Mouse (Mus musculus): ENCODE data around the gene Mfsd6l.
A peak's percentile ranks its signal among the peaks of the same experiment; 100 is the strongest.

The Mfsd6l gene

DNA sequence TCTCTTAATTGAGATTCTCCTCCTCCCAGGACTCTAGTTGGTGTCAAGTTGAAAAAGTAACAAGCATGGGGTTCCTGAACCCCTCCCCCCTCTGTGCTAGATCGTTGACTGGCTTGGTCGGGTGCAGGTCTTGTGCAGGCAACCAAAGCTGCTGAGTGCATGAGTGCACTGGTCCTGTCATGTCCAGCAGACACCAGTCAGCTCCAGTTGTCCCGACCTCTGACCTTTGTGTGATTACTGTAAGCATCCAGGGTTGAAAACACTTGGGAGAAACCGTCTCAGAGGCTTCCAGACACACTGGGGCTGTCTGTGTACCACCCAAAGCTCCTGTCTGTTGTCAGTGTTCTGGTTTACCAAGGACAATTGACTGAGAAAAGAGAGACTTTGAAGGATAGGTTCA is 5.6 kb upstream of the Mfsd6l start:
- no peak for DNase-seq (ENCODE audit: low read depth, low spot score)

DNA sequence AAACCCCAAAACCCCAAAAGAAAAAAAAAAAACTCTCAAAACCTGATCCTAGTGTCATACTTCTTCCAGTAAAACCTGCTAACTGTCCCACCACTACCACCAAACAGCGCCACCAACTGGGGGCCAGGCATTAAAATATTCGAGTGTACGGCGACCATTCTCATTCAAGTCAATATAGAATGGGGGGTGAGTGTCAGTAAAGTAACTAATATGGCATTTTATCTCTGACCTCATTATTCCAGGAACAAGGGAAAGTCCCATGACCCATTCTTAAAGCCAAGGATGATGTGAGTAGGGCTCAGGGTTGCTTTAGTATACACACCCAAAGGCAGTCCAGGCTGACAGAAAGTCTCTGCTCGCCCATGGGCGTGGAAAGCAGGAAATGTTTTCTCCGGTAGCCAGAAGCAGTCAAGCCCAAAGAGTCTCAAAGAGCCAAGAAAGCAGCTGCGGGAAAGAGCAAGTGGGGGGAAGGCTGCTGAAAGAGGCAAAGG is 2.0 kb upstream of the Mfsd6l start:
- DNase-seq (ENCODE audit: low read depth, low spot score) = no peak

DNA sequence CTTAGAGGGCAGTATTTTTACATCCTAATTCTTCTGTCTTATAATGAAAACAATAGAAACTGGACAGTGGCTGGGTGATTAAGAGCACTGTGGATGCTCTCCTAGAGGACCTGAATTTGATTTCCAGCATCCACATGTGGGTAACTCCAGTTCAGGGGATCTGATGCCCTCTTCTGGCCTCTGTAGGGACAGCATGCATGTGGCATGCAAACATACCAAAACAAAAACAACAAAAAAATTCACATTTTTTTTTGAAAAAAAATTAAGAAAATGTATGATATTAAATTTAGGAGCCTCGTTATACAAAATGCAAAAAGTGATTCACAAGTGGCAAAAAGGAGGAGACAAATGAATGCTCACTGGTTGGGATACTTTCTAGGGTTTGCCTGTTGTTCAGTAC is 3.6 kb downstream of the Mfsd6l start:
- DNase-seq (ENCODE audit: low read depth, low spot score) = no peak

DNA sequence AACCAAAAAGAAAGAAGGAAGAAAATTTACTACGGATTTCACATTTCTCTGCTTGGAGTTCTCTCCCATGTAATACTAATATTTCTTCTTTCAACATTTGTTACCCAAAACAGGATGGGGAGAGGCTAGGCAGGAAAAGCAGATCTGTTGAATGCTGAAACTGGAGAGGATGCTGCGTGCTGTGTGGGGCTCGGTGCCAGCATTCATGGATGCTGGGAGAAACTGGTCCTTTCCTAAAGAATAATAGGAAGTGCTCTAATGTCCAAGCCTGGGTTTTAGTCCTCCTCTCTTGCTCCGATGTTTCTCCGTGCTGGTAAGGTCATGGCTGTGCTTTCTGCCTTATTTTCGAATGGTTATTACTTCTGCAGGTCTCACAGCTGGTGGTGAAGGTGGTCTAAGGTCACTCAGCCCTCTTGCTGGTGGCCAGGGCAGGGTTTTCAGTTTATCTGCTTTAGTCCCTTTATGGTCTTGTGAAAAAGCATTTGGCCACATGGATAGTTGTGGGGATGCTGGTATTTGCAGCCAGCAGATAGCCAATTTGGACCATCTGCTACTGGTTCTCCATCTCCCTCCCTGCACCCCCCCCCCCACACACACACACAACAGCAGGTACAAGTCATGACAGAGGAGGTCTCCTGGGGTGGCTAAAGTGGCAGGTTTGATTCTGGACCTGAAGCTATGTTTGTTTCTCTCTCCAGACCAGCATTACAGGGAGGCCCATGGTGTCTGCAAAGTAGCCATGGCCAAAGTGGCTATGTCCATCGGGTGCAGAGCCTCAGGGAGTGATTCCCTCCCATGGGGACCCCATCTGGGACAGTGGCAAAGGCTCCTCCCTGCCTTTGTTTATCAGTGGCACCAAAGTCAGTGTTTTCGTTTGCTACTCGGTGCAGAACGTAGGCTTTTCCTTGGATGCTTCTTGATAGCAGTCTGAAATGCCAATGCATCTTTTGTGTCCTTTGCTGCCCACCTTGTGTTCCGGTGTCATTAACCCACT is 6.3 kb downstream of the Mfsd6l start:
- DNase-seq (ENCODE audit: low read depth, low spot score) = peak; percentile 82

DNA sequence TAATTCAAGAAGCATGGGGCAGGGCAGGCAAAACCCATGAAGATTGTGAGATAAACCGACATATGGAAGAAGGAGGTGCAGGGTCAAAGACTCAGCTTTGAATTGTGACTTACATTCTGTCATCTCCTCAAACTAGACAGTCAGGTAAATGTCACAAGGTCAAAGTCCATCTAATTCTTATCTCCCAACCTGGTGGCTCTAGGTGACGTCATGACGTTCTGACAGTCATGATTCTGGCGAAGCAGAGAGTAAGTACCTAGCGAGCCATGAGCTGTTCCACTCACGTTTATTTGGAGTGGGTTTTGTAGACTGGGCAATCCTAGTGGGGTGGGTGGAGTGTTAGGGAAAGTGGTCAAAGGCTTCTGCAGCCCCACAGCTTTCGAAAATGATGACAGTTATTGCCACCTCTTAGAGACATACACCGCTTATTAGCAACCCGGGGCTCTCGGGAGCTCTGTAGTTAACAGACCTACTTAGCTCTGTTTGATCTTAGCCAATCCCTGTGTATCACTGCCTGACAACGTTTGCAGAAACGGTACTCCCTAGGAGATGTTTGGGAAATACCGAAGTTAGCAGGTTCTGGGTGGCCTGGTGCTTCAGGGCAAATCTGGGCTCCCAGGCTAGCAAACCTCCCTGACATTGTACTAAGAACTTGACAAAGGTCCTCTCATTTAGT is 8.5 kb downstream of the Mfsd6l start:
- DNase-seq (ENCODE audit: low read depth, low spot score) = no peak

DNA sequence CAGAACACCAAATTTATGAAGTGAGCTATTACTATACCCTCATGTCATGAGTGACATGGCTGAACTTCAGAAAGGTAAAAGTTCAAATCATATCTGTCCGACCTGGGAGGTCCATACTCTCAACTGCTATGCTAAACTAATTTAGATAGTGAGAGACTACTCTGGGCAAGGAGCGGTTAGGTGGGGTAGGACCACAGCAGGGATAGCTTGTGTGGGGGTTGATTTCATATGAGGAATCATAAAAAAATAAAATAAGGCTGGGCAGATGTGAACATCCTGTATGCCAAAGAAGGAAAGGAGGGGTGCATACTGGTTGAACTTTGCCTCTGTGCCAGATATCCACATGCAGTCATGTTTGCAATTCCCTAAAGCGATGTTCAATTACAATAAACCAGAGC is 9.0 kb downstream of the Mfsd6l start:
- DNase-seq (ENCODE audit: low read depth, low spot score) = no peak

DNA sequence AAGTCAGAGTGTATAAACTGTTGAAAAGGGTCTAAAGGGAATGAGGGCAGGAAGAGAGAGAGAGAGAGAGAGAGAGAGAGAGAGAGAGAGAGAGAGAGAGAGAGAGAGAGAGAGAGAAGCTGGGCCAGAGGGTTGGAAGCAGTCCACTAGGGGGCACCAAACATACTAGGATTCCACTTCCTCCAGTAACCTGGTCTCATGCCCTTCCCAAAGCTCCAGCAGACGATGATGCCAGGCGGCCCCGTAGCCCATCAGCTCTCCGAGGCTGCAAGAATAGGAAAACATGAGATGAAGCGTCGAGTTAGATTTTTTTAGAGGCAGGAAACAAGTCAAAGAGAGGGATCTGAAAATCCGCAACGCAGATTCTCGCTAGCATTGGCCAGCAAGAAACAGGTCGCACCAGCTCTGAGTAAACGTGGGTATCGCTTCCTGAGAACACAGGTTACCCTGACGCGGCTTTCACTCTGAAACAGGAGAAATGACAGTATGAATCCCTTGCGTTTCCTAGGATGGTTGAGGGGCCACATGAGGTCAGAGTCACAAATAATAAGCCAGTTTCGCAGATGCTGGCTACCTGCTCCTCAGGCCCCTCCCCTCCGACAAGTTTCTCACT is 10.6 kb downstream of the Mfsd6l start:
- DNase-seq (ENCODE audit: low read depth, low spot score) = peak; percentile 97

DNA sequence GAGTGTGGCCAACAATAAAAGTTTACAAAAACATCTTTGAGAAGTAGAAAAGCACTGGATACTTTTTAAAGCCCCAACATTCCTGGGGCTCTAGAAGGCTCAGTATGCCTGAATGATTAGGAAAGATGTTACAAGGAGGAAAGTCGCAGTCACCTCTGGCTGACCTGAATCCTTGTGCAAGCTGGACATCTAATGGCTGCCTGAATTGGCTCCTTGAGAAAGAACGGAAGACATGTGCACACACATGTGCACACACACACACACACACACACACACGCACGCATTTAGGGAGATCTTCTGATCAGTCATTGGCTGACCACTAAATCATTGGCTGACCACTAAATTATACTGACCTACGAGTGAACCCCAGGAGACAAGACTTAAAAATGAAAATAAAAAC is 14.9 kb downstream of the Mfsd6l start:
- no peak for DNase-seq (ENCODE audit: low read depth, low spot score)

DNA sequence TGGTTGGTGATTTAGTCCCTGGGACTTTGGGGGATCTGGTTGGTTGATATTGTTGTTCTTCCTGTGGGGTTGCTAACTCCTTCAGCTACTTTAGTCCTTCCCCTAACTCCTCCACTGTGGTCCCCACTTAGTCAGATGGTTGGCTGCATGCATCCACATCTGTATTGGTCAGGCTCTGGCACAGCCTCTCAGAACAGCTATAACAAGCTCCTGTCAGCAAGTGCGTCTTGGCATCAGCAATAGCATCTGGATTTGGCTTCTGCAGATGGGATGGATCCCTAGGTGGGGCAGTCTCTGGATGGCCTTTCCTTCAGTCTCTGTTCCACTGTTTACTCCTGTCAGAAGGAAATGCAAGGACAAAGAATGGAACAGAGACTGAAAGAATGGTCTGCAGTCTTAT is 21.1 kb downstream of the Mfsd6l start:
- DNase-seq (ENCODE audit: low read depth, low spot score) = no peak

DNA sequence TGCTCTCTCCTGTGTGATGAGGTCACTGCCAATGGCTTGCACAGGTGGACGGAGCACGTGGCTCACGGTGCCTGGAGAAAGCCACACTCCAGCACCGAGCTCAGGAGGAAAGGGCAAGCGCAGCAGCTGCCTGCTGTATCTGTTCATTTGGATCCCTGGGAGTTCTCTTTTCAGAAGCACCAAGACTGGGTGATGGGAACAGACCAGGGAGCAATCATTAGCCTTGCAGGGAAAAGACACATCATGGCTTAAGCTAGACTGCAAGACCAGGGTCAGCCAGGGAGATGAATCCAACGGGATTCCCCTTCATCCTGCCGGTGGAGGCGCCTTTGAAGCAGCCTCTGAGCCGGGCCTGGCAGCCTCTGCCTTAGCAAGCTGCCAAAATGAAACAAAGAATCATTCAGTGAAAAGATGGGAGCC is 23.5 kb downstream of the Mfsd6l start:
- DNase-seq (ENCODE audit: low read depth, low spot score) = peak; percentile 86

DNA sequence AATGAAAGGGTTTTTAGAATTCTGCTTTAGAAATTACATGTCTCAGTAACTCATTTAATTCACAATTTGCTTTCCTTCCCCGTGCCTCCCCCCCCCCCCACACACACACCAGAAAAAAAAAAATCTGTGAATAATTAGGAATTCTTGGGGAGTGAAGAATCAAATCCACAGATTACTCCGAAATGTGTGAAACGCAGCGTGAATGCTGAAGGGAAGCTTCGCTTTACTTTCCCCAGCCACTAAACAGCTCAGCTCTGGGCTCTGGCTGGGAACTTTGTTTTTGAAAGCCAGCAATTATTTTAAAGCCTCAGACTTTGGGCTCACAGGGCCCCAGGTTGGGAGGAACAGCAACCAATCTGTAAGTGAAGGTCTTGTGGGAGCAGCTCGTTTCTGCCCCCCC is 24.6 kb downstream of the Mfsd6l start:
- no peak for DNase-seq (ENCODE audit: low read depth, low spot score)

DNA sequence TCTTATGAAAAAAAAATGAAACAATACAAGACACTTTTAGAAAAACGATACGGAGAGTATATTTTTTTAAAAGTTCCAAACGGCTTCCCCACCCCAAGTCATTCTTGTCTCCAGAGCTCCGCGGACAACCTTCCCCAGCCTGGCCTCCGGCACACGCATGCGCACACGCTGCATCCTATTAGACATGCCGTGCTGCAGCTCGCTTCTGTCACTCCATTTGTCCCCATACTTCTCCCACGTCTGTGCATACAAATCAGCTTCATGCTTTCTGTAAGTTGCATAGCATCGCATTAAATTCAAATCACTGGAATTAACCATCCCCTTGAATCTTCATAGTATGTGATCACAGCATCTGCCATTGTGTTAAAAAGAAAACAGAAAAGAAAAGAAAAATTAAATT is 27.2 kb downstream of the Mfsd6l start:
- peak; percentile 89 for DNase-seq (ENCODE audit: low read depth, low spot score)

DNA sequence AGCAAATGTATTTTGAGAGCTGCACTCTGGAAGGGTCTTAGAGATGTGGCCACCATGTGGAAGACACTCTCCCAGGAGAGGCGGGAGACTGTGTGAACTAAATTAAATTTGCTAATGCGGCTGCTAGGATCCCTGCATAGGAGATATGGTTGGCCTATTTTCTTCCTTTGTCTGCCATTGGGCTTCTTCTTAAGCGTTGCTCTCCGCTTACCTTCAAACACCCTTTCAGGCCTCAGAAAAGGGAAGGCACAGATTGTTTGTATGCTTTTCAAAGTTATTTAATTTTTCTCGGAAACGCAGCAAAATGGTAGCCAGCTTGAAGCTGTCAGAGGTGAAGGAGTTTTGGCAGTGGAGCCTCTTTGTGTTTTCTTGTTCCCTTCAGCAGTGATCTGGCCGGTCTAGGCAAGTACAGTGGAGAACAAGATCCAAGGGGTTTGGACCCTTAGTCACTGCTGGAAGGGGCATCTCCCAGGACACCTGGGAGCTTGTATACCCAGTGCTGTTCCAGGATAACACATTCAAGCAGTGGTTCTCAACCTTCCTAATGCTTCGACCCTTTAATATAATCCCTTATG is 28.0 kb downstream of the Mfsd6l start:
- DNase-seq (ENCODE audit: low read depth, low spot score) = no peak

DNA sequence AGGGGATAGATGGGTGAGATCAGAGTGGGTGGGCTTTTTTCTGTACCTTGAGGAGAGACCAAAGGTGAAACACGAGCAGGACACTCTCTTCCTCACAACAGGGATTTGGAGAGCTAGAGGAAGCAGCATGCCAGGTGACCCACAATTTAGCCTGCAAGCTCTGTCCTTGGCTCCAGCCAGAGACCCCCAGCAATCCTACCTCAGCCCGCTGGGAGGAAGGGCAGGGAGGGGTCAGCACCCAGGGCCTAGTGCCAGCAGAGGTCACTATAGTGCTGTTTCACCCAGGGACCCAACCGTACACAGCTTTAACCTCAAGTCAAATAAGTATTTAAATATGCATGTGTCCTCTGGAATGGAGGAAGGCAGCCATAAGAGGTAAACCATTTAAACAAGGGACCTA is 29.9 kb downstream of the Mfsd6l start:
- no peak for DNase-seq (ENCODE audit: low read depth, low spot score)

DNA sequence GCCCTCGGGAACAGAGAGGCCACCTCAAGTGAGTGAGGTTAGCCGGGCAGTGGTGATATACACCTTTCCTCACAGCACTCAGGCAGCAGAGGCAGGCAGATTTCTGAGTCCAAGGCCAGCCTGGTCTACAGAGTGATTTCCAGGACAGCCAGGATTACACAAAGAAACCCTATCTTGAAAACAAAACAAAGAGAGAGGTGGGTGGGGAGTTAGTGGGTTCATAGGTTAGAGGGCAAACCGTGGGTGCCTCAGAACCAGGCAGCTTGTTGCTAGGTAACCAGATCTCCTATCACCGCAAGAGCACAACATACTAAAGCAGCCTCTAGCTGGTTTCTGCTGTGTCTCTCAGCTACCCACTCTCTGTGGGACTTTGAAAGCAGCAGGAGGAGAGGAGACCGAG is 30.7 kb downstream of the Mfsd6l start, which contains the start of gene Ccdc42:
TSS of gene Ccdc42 (plus strand) at position 301 of the 400 bp plus-strand sequence.
- DNase-seq (ENCODE audit: low read depth, low spot score) = no peak

DNA sequence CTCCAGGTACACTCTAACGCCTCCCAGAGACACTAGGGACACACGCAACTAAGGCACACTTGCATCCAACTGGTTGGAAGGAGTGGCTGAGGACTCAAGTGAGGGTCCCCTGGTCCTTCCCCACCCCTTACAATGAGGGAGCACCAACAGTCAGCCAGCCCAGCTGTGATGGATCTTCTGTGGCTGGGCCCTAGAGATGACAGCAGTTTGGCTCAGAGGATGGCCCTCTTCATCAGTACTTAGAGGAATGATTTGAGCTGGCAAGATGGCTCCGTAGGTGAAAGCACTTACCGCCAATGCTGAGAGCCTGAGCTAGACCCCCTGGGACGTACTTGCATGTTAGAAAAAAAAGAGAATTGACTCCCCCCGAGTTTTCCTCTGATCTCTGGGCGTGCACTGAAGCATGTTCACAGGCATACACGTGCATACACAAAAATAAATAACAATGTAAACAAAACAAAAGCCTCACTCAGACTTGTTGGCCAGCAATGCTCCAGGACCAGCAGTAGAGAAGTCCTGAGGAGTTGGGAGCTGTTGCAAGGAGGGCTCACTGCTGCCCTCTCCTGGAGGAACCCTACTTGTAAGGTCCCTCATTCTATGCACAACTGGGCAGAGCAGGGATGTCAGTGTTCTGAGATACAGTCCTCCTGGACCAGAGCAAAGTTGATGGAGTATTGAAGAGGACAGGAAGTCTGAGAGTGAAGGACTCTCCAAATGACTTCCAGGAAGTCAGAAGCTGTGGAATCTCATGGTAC is 33.2 kb downstream of the Mfsd6l start:
- DNase-seq (ENCODE audit: low read depth, low spot score) = peak; percentile 96

DNA sequence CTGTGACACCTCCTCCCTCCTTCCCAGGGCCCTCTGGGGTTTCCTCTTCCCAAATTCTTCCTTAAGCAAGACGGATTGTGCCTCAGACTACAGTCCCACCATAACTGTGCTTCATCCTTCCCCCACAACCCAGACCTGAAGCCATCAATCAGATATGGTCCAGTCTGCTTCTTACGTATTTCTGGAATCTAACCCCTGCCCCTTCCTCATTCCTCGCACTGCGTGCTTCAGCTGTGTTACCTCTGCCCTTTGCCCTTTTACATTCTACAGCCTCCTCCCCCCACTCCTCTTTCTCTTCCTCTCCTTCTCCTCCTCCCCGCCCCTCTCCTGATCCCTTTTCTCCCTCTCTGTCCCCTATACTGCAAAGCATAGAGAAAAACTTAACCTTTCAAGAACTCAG is 35.7 kb downstream of the Mfsd6l start:
- DNase-seq (ENCODE audit: low read depth, low spot score) = no peak

DNA sequence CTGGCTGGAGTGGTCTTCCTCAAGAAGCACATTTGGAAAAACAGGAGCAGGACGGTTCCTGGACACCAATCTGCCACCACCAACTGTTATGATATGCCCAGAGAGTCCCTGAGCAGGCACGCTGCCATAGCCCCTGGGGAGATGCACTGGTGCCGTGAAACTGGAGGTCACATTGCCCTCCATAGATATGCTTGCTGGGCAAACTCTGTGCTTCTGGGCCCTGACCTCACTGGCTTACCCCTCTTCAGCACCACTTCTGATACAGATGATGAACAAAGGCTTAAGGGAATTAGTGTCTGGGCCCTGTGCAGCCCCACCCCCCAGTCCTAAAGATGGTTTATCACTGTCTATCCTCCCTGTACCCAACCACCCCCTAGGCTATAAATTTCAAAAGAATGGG is 37.3 kb downstream of the Mfsd6l start:
- DNase-seq (ENCODE audit: low read depth, low spot score) = no peak

DNA sequence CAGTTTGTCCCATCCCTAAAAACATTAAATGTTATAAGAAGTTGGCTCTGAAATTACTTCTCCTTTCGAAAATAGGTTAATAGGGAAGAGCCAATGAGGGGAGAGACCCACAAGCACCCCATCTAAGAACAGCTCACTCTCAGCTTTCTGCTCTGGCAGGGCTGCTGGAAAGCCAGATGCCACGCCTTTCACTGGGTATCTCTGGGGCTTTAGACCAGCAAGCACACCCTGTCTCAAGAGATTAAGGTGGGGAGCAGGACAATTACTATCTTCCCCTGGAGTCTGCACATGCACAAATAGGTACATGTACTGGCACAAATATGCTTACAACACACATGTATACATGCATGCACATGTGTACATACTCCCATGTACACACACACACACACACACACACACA is 41.9 kb downstream of the Mfsd6l start:
- no peak for DNase-seq (ENCODE audit: low read depth, low spot score)

DNA sequence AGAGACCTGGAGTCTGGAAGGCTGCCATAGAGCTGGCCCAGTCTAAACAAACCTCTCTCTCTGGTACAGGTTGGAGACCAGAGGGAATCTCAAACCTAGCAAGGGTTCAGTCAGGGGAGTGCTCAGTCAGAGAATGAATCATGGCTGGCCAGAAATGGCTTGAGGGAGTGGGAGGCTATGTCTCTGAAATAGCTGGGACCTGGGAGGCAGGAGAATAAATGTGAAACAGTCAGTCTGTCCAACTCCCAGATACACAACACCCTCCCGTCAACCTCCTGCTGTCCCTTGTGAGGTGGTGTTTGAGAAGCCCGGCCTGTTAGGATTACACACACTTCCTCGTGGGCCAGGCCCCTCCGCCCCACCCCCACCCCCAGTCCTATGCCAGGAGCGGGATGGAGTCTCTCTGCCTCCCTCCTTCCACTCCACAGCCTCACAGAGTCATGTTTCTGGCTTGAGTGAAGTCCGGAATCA is 44.6 kb downstream of the Mfsd6l start:
- DNase-seq (ENCODE audit: low read depth, low spot score) = peak; percentile 79

DNA sequence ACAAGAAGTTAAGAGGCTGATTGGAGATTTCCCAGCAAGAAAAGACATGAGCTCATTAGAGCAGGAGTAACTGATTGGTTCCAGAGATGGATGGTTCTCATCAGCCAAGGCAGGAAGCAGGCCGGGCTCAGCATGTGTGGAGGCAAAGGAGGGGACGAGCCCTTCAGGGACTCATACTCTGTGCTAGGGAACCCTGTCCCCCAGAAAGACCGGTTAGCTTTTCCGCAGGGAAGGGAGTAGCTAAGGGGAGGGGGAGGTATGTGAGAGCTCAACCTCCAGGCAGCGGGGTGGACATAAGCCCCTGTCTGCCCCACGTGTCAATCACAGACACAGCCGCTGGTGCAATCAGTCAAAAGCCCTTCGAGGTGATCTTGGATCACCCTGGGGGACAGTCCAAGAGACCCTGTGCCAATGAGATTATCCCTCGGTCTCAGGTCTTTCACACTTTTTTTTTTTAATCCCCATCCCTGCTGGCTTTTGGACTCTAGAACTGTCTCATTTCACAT is 45.6 kb downstream of the Mfsd6l start:
- DNase-seq (ENCODE audit: low read depth, low spot score) = no peak

All from brain, adult 2 months (tissue).